Mouse (Mus musculus): ENCODE results near the gene Calm1.
"Not testable (repeated sequence)": the region's sequence is repeated elsewhere in the genome, so short reads cannot be mapped to it uniquely, and the experiment has no call there.

The Calm1 gene

DNA sequence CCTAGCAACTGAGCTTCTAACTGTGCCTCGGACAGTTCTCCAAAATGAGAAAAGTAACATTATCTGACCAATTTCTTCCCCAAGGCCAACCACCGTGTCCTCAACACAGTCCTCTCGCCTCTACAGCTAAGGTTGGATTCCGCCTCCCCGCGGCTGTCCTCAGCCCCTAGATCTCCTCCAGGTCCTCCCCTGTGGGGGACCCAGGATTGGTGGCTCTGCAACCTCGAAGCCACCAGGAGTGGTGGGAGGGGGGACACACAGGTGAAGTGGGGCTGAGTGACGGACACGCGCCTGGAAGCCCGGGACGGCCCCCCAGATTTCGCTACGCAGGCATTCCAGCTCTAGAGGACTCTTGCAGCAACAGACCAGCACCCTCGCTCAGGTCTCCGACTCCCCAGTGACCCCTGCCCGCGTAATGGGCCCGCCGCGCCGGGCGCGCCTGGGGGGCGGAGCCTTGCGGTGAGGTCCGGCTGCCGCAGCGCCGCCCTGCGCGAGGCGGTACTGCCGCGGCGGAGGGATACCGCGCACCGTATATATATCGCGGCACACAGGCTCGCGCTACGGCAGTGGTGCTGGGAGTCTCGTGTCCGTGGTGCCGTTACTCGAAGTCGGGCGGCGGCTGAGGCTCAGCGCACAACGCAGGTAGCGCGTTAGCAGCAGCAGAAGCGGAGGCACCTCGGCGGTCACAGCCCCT lies at the start of gene Calm1:
Gene Calm1 (plus strand): TSS at position 469 of the 694 bp plus-strand sequence.
- DNase-seq (ENCODE audit: low spot score) = peak; percentile 87

DNA sequence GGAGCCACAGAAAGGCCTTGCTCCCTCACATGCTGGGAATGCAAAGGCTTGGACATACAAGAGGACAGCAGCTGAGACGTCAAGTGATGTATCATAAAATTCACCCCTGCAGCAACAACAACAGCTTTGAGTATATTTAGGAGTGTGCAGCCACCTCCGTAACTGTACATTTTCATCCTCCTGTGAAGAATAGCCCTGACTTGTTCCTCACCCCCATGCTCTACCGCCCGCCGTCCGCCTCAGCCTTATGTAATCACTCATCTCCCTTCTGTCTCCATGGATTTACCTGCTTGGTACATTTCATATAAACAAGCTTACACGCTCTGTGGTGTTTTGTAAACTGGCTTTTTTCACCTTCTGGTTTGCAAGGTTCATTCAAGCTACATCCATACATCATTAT lies 46.8 kb upstream of the Calm1 start:
- no peak for DNase-seq (ENCODE audit: low spot score)

DNA sequence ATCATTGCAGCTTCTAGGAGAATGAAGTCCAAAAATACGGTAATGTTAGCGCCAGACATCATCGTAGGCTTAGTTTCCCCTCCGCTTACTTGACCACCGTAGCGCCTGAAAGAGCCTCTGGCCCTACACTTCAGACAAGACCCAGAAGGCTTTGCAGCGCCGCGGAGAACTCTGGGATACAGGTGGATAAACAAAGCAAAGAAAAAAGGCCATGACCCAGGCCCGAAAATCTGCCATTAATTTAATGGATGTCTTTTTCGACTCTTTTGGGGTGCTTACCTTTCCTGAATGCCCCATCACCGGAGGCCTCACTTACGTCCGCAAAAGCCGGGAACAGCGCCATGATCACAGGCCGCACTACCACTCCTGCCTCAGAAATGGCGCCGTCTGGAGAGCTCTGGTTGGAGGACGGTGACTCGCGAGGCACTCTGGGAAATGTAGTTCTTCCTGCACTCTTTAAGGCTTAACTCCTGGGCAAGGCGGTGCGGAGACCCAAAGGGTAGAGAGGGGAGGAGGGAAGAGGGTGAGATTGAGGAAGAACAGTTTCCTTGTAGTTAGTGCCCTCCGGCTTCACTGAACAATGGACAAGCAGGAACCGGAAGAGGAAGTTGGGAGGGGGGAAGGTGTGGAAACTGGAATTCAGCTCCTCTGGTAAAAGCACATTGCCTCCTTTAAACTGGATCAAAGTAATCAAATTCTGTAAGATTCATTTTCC lies 39.8 kb upstream of the Calm1 start, which contains the start of gene Nrde2:
Gene Nrde2 (minus strand): TSS at position 393 of the 715 bp plus-strand sequence.
- DNase-seq (ENCODE audit: low spot score) = peak; percentile 91

- no peak for DNase-seq (ENCODE audit: low spot score)
These were observed 34.2 kb upstream of the Calm1 start for GRCm38 (mm10) chr12:100164991-100165500.

- no peak for DNase-seq (ENCODE audit: low spot score)
These were observed 33.1 kb upstream of the Calm1 start for GRCm38 (mm10) chr12:100166177-100166576.

DNA sequence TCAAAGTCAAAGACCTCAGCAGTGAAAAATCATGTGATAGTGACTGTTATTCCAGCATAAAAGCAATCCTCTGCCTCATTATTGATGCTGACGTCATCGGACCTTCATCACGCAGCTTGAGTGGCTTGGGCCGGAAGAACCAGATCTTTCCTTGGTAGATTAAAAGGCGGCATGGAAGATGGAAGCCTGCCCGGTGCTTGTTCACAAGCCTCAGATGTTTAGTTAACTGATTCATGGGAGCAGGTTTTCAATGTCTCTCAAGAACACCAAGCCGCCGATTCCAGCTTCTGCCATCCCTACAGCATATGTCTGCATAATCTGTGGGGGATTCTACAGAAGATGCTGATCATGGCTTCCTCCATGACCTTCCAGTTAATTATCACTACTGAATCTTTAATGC lies 32.3 kb upstream of the Calm1 start:
- no peak for DNase-seq (ENCODE audit: low spot score)

DNA sequence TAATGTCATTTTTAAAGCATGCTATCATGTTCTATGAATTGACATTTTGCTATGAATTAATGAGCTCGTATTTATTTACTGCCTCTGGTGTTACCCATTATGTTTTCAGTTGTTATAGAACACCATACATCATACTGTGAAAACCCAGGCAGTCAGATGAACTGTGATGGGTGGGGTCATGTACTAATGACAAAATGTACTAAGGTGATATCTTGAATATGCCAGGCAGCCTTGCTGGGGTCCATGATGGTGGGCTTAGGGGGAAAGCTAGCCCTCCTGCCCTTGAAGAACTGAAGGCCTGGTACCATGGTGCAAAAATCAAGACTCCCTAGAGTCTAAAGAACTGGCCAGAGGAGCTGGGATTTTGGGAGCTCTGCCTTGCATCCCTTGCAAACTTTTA lies 31.7 kb upstream of the Calm1 start:
- no peak for DNase-seq (ENCODE audit: low spot score)

- no peak for DNase-seq (ENCODE audit: low spot score)
These were observed 31.0 kb upstream of the Calm1 start for GRCm38 (mm10) chr12:100167931-100168871.

DNA sequence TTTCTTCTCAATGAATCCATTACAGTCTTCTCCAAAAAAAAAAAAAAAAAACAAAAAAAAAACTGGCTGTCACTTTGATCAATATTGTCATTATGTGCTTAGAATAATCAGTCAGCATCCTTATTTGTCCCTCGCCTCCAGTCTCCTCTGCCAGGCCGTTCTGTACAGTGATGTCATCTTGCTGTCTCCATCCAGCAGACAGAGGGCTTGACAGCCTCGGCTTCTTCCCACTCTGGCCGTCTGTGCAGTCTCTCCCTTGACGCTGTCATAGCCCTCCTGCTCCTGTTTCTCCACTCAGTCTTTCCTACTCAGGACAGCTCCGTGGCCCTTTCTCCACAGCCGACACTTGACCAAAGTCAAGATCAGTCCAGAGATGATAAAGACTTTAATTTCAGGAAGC lies 26.8 kb upstream of the Calm1 start:
- DNase-seq (ENCODE audit: low spot score) = no peak

DNA sequence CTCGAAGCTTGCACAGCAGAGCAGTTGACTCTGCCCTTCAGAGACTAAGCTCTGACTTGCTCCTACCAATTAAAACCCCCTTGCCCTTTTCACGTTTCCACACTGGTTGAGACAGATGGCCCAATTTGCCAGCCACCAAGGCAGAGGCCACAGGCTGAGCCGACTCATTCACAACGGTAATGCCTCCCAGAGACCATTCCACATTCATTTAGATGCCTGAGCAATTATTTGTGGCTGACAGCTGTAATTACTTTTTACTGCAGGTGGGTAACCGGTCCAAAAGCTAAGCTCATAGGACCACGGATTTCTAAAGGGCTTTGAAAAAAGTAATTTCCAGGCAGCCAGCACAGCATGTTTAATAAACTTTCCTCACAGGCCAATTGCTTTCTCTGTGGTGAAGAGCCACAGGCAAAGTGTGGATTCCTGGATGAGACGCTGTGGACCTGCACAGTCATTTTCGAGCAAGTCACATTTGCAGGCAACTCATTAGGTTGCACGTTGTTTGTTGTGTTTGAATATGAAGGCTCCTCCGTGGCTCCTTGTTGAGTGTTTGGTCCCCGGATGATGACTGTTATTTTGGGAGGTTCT lies 22.7 kb upstream of the Calm1 start:
- DNase-seq (ENCODE audit: low spot score) = no peak

DNA sequence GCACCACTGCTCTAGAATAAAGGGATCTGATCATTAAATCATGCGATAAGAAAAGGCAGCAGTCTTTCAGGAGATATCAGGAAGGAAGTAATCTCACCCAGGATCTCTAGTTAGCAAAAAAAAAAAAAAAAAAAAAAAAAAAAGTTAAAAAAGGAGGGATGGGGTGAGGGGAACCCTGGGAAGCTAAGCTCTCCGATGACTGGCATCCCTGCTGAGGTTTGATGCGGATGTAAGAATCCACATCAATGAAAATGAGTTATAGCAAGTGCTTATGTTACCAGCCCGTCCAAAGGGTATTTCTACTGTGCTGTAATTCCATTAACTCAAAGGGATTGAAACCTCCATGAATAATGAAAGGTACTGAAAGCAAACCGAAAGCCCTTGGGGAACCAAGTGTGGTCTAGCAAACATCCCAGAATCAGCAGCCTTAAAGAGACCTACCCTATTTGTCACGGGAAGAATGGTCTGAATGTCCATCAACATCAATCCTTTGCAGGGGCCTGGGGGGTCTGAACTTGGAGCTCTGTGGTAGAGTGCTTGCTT lies 20.3 kb upstream of the Calm1 start:
- no peak for DNase-seq (ENCODE audit: low spot score)

GRCm38 (mm10) chr12:100180802-100181201 lies 18.4 kb upstream of the Calm1 start:
- no peak for DNase-seq (ENCODE audit: low spot score)

DNA sequence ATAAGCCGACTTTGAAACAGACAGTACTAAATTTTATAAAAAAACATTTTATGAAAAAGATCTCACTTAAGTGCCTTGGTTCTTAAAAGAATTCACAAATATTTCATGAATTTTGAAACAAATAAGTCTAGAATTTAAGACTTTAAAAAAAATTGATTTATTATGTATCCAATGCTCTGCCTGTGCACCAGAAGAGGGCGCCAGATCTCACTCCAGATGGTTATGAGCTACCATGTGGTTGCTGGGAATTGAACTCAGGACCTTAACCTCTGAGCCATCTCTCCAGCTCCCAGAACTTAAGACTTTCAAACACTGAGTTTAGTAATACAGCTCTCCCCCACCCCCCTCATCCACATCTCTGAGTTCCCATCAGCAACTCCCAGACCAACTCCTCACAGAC lies 16.6 kb upstream of the Calm1 start:
- no peak for DNase-seq (ENCODE audit: low spot score)

DNA sequence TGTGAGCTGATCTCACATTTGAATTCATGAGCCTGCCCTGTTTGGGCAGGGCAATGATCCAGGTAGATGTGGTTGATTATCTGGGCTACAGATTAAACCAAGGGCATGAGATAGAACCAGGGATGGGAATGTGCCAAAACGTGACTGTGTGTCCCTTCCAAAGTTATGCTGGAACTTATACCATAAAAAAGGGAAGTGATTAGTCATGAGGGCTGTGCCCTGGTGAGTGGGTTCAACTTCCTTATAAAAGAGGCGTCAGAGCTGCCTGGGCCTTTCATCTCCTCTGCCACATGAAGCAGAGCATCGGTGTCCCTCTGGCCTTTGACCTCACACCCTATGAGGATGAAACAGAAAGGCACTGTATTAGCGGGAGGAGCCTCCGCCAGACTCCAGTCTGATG lies 15.3 kb upstream of the Calm1 start:
- DNase-seq (ENCODE audit: low spot score) = no peak

- not testable (repeated sequence) for DNase-seq (ENCODE audit: low spot score)
These were observed 14.3 kb upstream of the Calm1 start for GRCm38 (mm10) chr12:100184976-100185375.

- peak; percentile 23 for DNase-seq (ENCODE audit: low spot score)
These were observed 13.3 kb upstream of the Calm1 start for GRCm38 (mm10) chr12:100185897-100186296.

- DNase-seq (ENCODE audit: low spot score) = peak; percentile 39
These were observed 12.9 kb upstream of the Calm1 start for GRCm38 (mm10) chr12:100186376-100186775.

DNA sequence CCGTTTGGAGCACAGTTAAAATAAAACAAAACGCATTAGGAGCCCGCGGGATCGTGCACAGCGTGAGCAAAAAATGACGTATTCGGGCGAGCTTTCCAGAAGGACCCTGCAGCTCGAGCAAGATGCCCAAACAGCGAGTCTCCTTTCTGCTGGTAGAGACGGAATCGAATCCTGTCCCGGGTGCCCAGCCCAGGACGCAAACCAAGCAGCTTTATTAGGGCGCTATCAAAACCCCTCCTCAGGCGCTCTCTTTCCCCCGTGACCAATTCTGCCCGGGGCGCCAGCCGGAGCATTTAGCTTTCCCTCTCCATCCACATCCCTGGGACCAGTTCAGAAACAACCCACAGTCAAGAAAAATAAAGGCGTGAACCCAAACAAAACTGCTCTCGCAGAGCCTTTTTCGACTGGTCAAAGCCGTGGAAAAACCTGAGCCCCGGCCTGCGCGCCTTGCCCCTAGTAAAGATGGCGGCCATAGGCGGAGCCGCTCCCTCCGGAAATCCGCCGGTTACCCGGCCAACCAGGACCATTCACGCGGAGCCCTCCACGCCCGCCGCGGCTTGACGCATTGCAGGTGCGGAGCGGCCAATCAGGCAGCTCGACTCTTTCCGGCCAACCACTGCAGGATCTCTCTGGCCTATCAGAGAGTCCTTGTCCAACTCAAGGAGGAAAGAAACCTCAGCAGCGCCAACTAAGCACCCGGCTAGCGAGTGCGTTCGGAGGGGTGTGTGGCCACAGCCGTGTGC lies 12.1 kb upstream of the Calm1 start:
- DNase-seq (ENCODE audit: low spot score) = peak; percentile 97

DNA sequence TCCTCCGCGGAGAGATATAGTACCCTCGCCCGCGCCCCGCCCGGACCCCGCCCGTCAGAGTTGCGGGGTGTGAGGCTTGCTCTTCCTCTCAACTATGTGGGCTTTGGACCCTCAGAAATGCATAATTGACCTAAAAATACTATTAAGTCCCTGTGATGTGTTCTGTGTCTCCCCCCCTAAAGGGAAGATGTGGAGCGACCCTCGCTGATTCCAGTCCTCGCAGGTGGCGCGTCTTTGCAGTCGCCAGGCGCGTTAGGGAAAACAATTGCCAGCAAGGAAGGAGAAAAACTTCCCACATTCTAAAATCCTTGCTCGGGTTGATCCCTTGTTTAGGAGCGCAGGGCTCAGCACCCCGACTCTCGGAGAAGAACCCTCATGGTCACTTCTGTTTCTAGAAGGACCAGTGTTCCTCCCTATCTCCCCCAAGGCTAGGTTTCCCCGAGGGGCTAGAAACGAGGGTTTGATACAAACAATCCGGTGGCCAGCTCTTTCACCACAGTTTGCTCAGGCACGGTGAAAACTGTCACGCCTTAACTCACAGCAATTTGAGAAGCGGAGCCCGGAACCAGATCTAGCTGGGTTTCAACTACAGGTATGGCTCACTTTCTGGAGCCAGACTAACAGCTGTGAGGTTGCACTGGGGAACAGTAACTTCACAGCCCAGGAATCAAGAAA lies 11.3 kb upstream of the Calm1 start:
- DNase-seq (ENCODE audit: low spot score) = peak; percentile 36

DNA sequence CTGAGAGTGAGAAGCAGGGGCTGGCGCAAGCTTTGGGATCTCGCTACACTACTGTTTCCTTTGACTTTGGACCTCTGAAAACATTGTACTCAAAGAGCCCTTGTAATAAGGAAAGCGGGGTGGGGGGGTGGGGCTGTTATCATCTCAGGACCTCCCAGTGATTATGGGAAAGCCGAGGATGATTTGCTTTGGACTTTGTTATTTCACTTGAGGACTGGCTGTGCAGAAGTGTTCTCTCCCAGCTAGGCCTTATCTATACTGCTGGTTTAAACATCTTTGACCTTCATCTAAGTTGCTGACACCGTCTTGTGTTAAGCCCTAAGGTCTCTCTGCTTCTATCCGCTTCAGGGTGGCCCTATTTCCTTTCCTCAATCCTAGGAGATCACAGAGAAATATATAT lies 8.4 kb upstream of the Calm1 start:
- no peak for DNase-seq (ENCODE audit: low spot score)
